Mouse (Mus musculus) forebrain, embryonic 15.5 days (tissue): ENCODE results near the gene Zbtb9. TPM values are rescaled to one million over a fixed set of nuclear protein-coding genes. Genes with fewer than 3 reads are reported as not detected.
A peak's percentile ranks its signal among the peaks of the same experiment; 100 is the strongest.

Experiments used
- ATAC-seq: fragments of 200-750 bp; cut with Nextera tagmentation; replicated peaks from 2 replicates; pipeline ENCODE4 v1.8.0; 2017; ENCODE audit warnings: mild to moderate bottlenecking, moderate TSS enrichment, moderate library complexity
- H3K27ac ChIP-seq: fragments of 300-500 bp; sonication (generic); replicated peaks from 2 replicates; pipeline ENCODE4 v1.5.1; 2015; ENCODE audit warnings: mild to moderate bottlenecking, inconsistent platforms
- H3K27me3 ChIP-seq: fragments of 300-500 bp; sonication (generic); 2 replicates; pipeline ENCODE4 v1.6.1; 2015; ENCODE audit warnings: inconsistent platforms
- H3K36me3 ChIP-seq: fragments of 300-500 bp; sonication (generic); 2 replicates; pipeline ENCODE4 v1.6.1; 2015; ENCODE audit warnings: mild to moderate bottlenecking, inconsistent platforms
- H3K4me1 ChIP-seq: fragments of 300-500 bp; sonication (generic); 2 replicates; pipeline ENCODE4 v1.6.1; 2015; ENCODE audit warnings: inconsistent platforms
- H3K4me2 ChIP-seq: fragments of 300-500 bp; sonication (generic); replicated peaks from 2 replicates; pipeline ENCODE4 v1.6.1; 2015; ENCODE audit warnings: mild to moderate bottlenecking, inconsistent platforms
- H3K4me3 ChIP-seq: fragments of 300-500 bp; sonication (generic); 2 replicates; pipeline ENCODE4 v1.5.1; 2015; ENCODE audit warnings: mild to moderate bottlenecking, inconsistent platforms
- H3K9ac ChIP-seq: fragments of 300-500 bp; sonication (generic); replicated peaks from 2 replicates; pipeline ENCODE4 v1.6.1; 2015; ENCODE audit warnings: mild to moderate bottlenecking, inconsistent platforms
- H3K9me3 ChIP-seq: fragments of 300-500 bp; sonication (generic); 2 replicates; pipeline ENCODE4 v1.6.1; 2016; ENCODE audit warnings: inconsistent platforms
- WGBS: fragments of 180-500 bp; shearing (Covaris S2); methylation state at CpG from one replicate; pipeline ENCODE4 v1.1.7; 2015; ENCODE audit warnings: mixed read lengths; 5-methylcytosine and 5-hydroxymethylcytosine counted together
- polyA plus RNA-seq: library from polyadenylated mRNA; unstranded; fragments of >200 nt; fragmentation: Nextera tagmentation; extraction: Ambion mirVana; gene quantifications from 2 replicates; pipeline ENCODE4 v1.2.1, GENCODE M21; 2015

The Zbtb9 gene
- polyA plus RNA-seq, 1 experiment from 2014 or later = 17.2 TPM

DNA sequence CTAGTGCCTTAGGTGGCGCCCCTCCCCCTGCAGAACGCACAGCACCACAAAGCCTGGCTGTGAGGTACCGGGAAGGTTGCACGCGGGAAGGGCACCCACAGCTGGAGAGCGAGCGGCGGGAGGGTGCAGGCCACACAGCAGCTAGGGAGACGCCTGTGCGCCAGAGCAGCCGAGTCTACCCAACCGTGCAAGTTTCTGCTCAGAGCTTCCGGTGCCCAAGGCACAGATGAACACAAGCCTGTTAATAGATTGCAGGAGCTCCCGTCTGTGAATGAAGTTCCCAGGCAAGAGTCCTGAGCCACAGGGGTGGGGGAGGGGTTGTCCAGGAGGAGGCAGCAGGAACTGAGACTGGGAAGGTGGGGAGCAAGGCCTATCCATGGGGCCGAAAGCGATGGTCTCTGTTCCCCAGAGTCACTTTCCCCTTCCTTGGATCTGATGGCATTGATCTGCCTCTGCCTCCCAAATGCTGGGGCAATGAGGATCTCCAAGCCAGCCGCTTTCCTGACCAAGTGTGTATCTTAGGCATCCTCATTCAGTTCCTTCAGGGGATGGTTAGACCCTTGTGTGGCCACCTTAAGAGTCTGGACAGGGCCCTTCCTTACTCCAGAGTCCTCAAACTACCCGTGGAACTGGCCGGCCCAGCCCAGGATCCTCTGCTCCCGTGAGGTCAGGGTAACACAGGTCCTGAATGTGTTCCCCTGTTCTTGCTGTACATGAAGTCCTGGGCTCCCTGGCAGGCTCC lies 67.5 kb downstream of the Zbtb9 start:
- 15% methylated on average over 20 of the region's 20 CpGs for WGBS
- Histone ChIP-seq H3K36me3 (no peaks in the 10 kb centered on the region), H3K9me3 (no peaks in the 10 kb centered on the region), H3K4me3 (no peak overlapping the region), H3K9ac (0 out of 2 replicates have a peak overlapping the region, but pooled peaks have one; percentile 22), H3K27me3 (no peaks in the 10 kb centered on the region), H3K4me1 (peaks cover 17% of the 10 kb centered on the region), H3K27ac (no peak overlapping the region), H3K4me2 (peak overlapping the region; percentile 32)
- ATAC-seq = no peak

DNA sequence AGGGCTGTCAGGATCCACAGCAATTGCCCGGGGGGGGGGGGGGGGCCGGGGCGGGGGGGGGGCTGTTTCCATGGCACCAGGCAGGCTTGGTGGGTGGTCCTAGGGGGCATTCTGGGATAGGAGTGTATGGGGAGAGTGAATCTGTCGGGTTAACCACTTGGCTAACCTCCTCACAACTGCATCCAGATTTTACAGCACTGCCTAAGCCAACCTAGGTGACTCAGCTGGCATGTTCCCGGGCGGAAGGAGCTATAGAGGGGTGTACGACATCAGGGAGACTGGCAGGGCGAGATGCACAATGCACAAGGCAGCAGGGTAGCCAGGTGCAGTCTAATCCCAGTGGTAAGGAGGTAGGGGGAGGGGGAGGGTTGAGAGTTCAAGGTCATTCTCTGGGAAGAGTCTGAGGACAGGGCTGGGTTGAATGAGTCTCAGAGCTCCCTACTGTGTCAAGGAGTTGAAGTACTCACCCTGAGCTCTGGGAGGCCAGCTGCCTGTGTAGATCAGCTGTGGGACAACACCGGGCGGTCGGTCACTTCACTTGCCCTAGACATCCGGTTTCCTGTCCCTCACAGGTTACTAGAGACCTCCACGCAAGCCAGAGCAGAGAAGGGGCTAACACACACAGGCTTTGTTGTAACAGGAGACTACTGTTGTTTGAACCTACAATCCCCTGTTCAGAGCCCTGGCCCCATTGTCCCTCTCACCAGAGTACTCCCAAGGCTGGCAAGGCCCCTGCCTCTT lies 68.2 kb downstream of the Zbtb9 start:
- H3K4me1 ChIP-seq = peaks cover 17% of the 10 kb centered on the region
- H3K9me3 ChIP-seq = no peaks in the 10 kb centered on the region
- H3K27ac ChIP-seq = no peak overlapping the region
- H3K27me3 ChIP-seq = no peaks in the 10 kb centered on the region
- no peak for ATAC-seq
- 44% methylated on average over 13 of the region's 13 CpGs for WGBS
- no peaks in the 10 kb centered on the region for H3K36me3 ChIP-seq
- H3K4me3 ChIP-seq = no peak overlapping the region
- no peak overlapping the region for H3K4me2 ChIP-seq
- no peak overlapping the region for H3K9ac ChIP-seq

DNA sequence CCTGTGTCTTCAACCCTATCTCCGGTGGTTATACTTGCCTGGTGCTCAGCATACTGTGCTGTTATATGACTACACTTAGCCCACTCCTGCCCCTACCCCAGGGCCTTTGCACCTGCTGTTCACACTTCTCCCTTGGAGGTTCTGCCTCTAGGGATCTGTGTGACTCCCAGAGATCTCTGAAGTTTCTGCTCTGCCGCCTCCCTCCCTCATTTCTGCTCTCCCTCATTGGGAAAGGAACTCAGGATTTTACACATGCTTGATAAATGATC lies 68.8 kb downstream of the Zbtb9 start:
- 93% methylated on average over 2 of the region's 2 CpGs for WGBS
- no peak for ATAC-seq
- Histone ChIP-seq H3K36me3 (no peaks in the 10 kb centered on the region), H3K27me3 (no peaks in the 10 kb centered on the region), H3K4me1 (peaks cover 17% of the 10 kb centered on the region), H3K27ac (no peak overlapping the region), H3K4me2 (no peak overlapping the region), H3K4me3 (no peak overlapping the region), H3K9me3 (no peaks in the 10 kb centered on the region), H3K9ac (no peak overlapping the region)

- Histone ChIP-seq H3K4me3 (no peak overlapping the region), H3K27ac (no peak overlapping the region), H3K4me1 (peaks cover 17% of the 10 kb centered on the region), H3K9ac (no peak overlapping the region), H3K36me3 (no peaks in the 10 kb centered on the region), H3K4me2 (no peak overlapping the region), H3K27me3 (no peaks in the 10 kb centered on the region), H3K9me3 (no peaks in the 10 kb centered on the region)
- ATAC-seq = no peak
- 74% methylated on average over 6 of the region's 6 CpGs for WGBS
These were observed 69.9 kb downstream of the Zbtb9 start for GRCm38 (mm10) chr17:27042840-27043239.

DNA sequence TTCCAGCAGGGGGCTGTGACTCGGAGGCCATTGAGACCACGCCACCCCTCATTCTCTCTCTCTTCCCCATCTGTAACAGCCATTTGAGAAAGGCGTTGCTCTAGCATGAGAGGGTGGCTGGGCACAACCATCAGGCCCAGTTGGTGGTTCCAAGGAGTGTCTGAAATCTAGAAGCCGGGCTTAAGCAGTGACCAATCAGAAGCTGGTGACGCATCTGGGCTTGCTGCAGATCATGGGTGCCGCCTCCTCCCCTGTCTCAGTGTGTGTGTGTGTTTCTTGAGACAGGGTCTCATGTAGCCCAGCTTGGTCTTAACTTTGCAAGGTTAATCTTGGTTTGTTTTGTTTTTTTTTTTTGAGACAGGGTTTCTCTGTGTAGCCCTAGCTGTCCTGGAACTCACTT lies 72.2 kb downstream of the Zbtb9 start:
- WGBS = 92% methylated on average over 6 of the region's 6 CpGs
- Histone ChIP-seq H3K36me3 (no peaks in the 10 kb centered on the region), H3K4me3 (no peak overlapping the region), H3K27ac (no peak overlapping the region), H3K27me3 (no peaks in the 10 kb centered on the region), H3K9me3 (no peaks in the 10 kb centered on the region), H3K4me2 (no peak overlapping the region), H3K9ac (no peak overlapping the region), H3K4me1 (peaks cover 5% of the 10 kb centered on the region)
- ATAC-seq = no peak

DNA sequence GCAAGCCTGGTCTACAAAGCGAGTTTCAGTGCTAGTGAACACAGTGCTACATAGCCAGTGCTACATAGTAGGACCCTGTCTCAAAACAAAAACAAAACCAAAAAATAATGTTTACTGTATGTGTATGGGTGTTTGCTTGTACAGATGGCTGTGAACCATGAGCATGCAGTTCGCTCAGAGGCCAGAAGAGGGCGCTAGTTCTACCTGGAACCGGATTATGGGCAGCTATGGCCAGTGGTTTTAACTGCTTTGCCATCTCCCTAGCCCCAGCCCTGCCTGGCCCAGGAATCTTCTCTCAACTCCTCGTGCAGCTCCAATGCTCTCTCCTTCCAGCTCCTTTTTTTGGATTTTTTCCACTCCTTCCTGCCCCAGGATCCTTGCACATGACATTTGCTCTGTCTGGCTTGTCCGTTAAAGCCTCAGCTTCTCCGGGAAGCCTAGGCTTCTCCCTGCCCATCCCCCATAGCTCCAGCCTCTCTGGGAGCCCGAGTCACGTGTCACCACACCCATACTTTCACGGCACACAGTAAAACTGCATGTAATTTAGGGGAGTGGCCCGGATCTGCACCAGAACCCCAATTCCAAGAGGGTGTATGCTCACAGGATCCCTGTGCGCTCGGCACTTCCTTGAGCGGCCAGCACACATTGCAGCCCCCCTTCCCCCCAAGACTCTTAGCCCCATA lies 74.9 kb downstream of the Zbtb9 start:
- Histone ChIP-seq H3K4me2 (no peak overlapping the region), H3K4me1 (no peaks in the 10 kb centered on the region), H3K4me3 (no peak overlapping the region), H3K9me3 (no peaks in the 10 kb centered on the region), H3K9ac (no peak overlapping the region), H3K27me3 (no peaks in the 10 kb centered on the region), H3K36me3 (no peaks in the 10 kb centered on the region), H3K27ac (no peak overlapping the region)
- 80% methylated on average over 14 of the region's 14 CpGs for WGBS
- no peak for ATAC-seq

DNA sequence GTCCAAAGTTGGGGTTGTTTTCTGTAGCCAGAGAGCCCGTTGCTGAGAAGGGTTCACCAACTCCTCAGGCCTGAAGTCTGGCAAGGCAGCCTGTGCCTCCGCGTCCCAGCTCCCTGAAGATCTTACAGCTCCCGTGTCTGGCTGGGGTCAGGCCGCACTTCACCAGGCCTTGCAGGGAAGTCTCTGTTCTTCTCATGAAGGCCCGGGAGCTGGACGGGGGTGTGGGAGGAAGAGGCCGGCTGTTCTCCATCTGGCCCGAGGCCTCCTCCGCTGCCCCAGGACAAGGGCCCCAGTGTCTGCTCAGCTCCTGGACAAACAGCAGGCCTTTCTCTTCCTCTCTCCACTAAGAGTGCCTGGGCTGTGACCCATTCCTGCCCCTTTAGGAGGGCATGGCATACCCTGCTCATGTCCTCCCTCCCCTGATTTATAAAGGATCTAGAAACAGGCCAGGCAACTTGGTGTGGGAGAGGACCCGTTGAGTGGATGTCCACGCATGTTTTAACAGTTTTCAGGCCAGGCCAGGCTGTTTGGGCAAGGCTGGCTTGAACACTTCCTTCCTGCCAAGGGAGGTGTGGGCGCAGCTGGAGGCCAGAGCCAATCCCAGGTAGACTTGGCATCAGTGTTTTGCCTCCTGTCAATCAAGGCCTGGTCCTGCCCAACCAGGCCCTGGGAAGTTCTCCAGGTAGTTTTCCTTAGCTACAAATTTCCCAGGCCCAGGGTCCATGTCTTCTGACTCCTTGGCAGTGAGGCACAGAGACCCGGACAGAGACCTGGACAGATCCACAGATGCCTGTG lies 75.7 kb downstream of the Zbtb9 start:
- ATAC-seq = no peak
- no peak overlapping the region for H3K9ac ChIP-seq
- H3K27ac ChIP-seq = no peak overlapping the region
- H3K9me3 ChIP-seq = no peaks in the 10 kb centered on the region
- H3K36me3 ChIP-seq = no peaks in the 10 kb centered on the region
- H3K4me2 ChIP-seq = no peak overlapping the region
- H3K4me3 ChIP-seq = no peak overlapping the region
- H3K27me3 ChIP-seq = no peaks in the 10 kb centered on the region
- H3K4me1 ChIP-seq = no peaks in the 10 kb centered on the region
- 80% methylated on average over 14 of the region's 14 CpGs for whole genome bisulfite sequencing

- Histone ChIP-seq H3K4me1 (no peaks in the 10 kb centered on the region), H3K4me3 (no peak overlapping the region), H3K9ac (no peak overlapping the region), H3K36me3 (no peaks in the 10 kb centered on the region), H3K9me3 (no peaks in the 10 kb centered on the region), H3K27ac (no peak overlapping the region), H3K4me2 (no peak overlapping the region), H3K27me3 (peaks cover 6% of the 10 kb centered on the region)
- no peak for ATAC-seq
- 64% methylated on average over 5 of the region's 5 CpGs for WGBS
These were observed 77.9 kb downstream of the Zbtb9 start for GRCm38 (mm10) chr17:27050853-27051252.

- no peaks in the 10 kb centered on the region for H3K36me3 ChIP-seq
- H3K27me3 ChIP-seq = peaks cover 13% of the 10 kb centered on the region
- H3K27ac ChIP-seq = no peak overlapping the region
- H3K4me3 ChIP-seq = no peak overlapping the region
- ATAC-seq = no peak
- no peaks in the 10 kb centered on the region for H3K9me3 ChIP-seq
- peaks cover 3% of the 10 kb centered on the region; the same call in 1 of the 2 replicates for H3K4me1 ChIP-seq
- WGBS = 42% methylated on average over 11 of the region's 11 CpGs
- H3K9ac ChIP-seq = no peak overlapping the region
- no peak overlapping the region for H3K4me2 ChIP-seq
These were observed 78.5 kb downstream of the Zbtb9 start for GRCm38 (mm10) chr17:27051514-27051913.

GRCm38 (mm10) chr17:27056170-27056569 lies 83.2 kb downstream of the Zbtb9 start:
- Histone ChIP-seq H3K4me1 (peaks cover 17% of the 10 kb centered on the region), H3K27ac (peak overlapping the region; percentile 14; the same call in 1 of the 2 replicates), H3K4me2 (peak overlapping the region; percentile 75), H3K36me3 (no peaks in the 10 kb centered on the region), H3K27me3 (peaks cover 49% of the 10 kb centered on the region), H3K4me3 (no peak overlapping the region), H3K9me3 (no peaks in the 10 kb centered on the region), H3K9ac (no peak overlapping the region)
- 1% methylated on average over 13 of the region's 13 CpGs for WGBS
- no peak for ATAC-seq

GRCm38 (mm10) chr17:27056812-27057516 lies 84.0 kb downstream of the Zbtb9 start, which contains the start of gene Itpr3:
Itpr3 (plus strand) TSS chr17:27057304.
- Histone ChIP-seq H3K4me2 (peak within 1 kb of the TSS; percentile 75), H3K9ac (peak within 1 kb of the TSS; percentile 22), H3K27ac (peak within 1 kb of the TSS; percentile 14; the same call in 1 of the 2 replicates), H3K4me3 (peak within 1 kb of the TSS; percentile 45), H3K36me3 (no peaks in the 10 kb centered on the region), H3K9me3 (no peaks in the 10 kb centered on the region), H3K4me1 (peaks cover 17% of the 10 kb centered on the region), H3K27me3 (peaks cover 49% of the 10 kb centered on the region)
- no peak for ATAC-seq
- 1% methylated on average over 64 of the region's 66 CpGs for WGBS
